In genomic region chr19:29610907-29611306, GRCm38 (mm10) we compare ENCODE assay signal across 18 mouse cellular contexts. TPM values are rescaled to one million over a fixed set of nuclear protein-coding genes. Genes with fewer than 3 reads are reported as not detected.
DNase-seq lines count a peak whose midpoint lies in the region; ATAC-seq and TF ChIP-seq lines count a peak whose summit lies in the region.
"Had no signal": no experiment of that assay in that cellular context is flagged by ENCODE, and none has a peak within 500 bp of the region (broad histone marks: within the 10 kb centered on the region; RNA-seq: fewer than 3 reads in every experiment).

No protein-coding gene starts in this region.

- intact Hi-C loops in heart, adult 2 months (cut with DNase I): no loop called here

- H3K27ac ChIP-seq in heart, embryonic 13.5 days (replicated peaks): no peak overlapping the region; the same call in 1 of the 2 replicates
- H3K27ac ChIP-seq in heart, adult 2 months: no peak overlapping the region
- H3K27ac ChIP-seq in MEL (ENCODE audit: control insufficient read depth, low read depth, low read length): no peak overlapping the region
- H3K27ac ChIP-seq in intestine, embryonic 16.5 days (ENCODE audit: low read length): 0 out of 2 replicates have a peak overlapping the region, but pooled peaks have one; percentile 17
- H3K27ac ChIP-seq in liver, postnatal 0 days (ENCODE audit: low read depth): 0 out of 2 replicates have a peak overlapping the region, but pooled peaks have one; percentile 8
- H3K27ac ChIP-seq: forebrain, embryonic 13.5 days; hindbrain, embryonic 14.5 days; lung, embryonic 15.5 days; midbrain, embryonic 13.5 days had no signal

- no peak for TF ChIP-seq CTCF in heart, adult 2 months (IDR thresholded peaks at IDR 0.05)
- no peak for TF ChIP-seq CTCF in MEL (IDR thresholded peaks at IDR 0.05 in 2 of 3, conservative IDR thresholded peaks at IDR 0.05 in 1 of 3; ENCODE audit: control insufficient read depth in 1 of 3, insufficient read depth in 1 of 3, low read depth in 2 of 3, low read length in 3 of 3, poor library complexity in 1 of 3, severe bottlenecking in 1 of 3)
- no peak for TF ChIP-seq CTCF in liver, postnatal 0 days (IDR thresholded peaks at IDR 0.05; ENCODE audit: low read depth)

- no peaks in the 10 kb centered on the region for H3K9me3 ChIP-seq in heart, embryonic 13.5 days
- H3K9me3 ChIP-seq in MEL (replicated peaks; ENCODE audit: insufficient read depth, low read length): no peaks in the 10 kb centered on the region
- H3K9me3 ChIP-seq in intestine, embryonic 16.5 days (ENCODE audit: control insufficient read depth, low read length): no peaks in the 10 kb centered on the region
- no peaks in the 10 kb centered on the region for H3K9me3 ChIP-seq in liver, postnatal 0 days (ENCODE audit: low read length)
- H3K9me3 ChIP-seq: forebrain, embryonic 13.5 days; lung, embryonic 15.5 days; midbrain, embryonic 13.5 days had no signal

- no peak for TF ChIP-seq RAD21 in MEL (IDR thresholded peaks at IDR 0.05; ENCODE audit: low read depth, low read length)

- H3K9ac ChIP-seq in heart, embryonic 13.5 days: no peak overlapping the region
- H3K9ac ChIP-seq in heart, adult 2 months (ENCODE audit: low read depth, low read length): no peak overlapping the region
- H3K9ac ChIP-seq in MEL (ENCODE audit: control insufficient read depth, low read depth, low read length, poor library complexity, severe bottlenecking): no peak overlapping the region
- H3K9ac ChIP-seq in intestine, embryonic 16.5 days (ENCODE audit: low read depth, low read length): no peak overlapping the region
- no peak overlapping the region for H3K9ac ChIP-seq in liver, postnatal 0 days (replicated peaks)
- H3K9ac ChIP-seq: forebrain, embryonic 13.5 days; hindbrain, embryonic 14.5 days; lung, embryonic 15.5 days; midbrain, embryonic 13.5 days had no signal

- no peak for DNase-seq in heart, adult 2 months
- DNase-seq in MEL (ENCODE audit: low read depth, low spot score): no peak
- no peak for DNase-seq in liver, postnatal 0 days
- DNase-seq in kidney, postnatal 10 days: no peak
- DNase-seq in urinary bladder, postnatal 25 days (ENCODE audit: low spot score): no peak
- DNase-seq: cerebellum, adult 9-10 months; kidney, adult 18-20 months; kidney, postnatal 4 days; left cerebral cortex, postnatal 4 days; thymus, adult 18-20 months had no signal

- H3K4me2 ChIP-seq in heart, embryonic 13.5 days: peak overlapping the region; percentile 27
- no peak overlapping the region for H3K4me2 ChIP-seq in intestine, embryonic 16.5 days (ENCODE audit: low read depth, low read length)
- H3K4me2 ChIP-seq in liver, postnatal 0 days (ENCODE audit: low read depth, low read length): no peak overlapping the region; the same call in 1 of the 2 replicates
- H3K4me2 ChIP-seq: forebrain, embryonic 13.5 days; hindbrain, embryonic 14.5 days; lung, embryonic 15.5 days; midbrain, embryonic 13.5 days had no signal

- 20% methylated on average over 10 of the region's 10 CpGs for WGBS in heart, embryonic 13.5 days
- 40% methylated on average over 10 of the region's 10 CpGs for WGBS in heart, adult 2 months
- WGBS in intestine, embryonic 16.5 days: 80% methylated on average over 10 of the region's 10 CpGs
- 58% methylated on average over 10 of the region's 10 CpGs for WGBS in liver, postnatal 0 days (ENCODE audit: insufficient replicate concordance)

- H3K4me3 ChIP-seq in heart, embryonic 13.5 days: no peak overlapping the region
- no peak overlapping the region for H3K4me3 ChIP-seq in heart, adult 2 months
- H3K4me3 ChIP-seq in MEL (ENCODE audit: control insufficient read depth in 1 of 2, insufficient read depth in 1 of 2, low read depth in 2 of 2, low read length in 2 of 2): no peak overlapping the region
- no peak overlapping the region for H3K4me3 ChIP-seq in intestine, embryonic 16.5 days (ENCODE audit: low read length)
- H3K4me3 ChIP-seq in liver, postnatal 0 days (ENCODE audit: low read depth, low read length): no peak overlapping the region
- H3K4me3 ChIP-seq: forebrain, embryonic 13.5 days; lung, embryonic 15.5 days; midbrain, embryonic 13.5 days had no signal

- H3K4me1 ChIP-seq in heart, embryonic 13.5 days: peaks cover 15% of the 10 kb centered on the region
- no peaks in the 10 kb centered on the region for H3K4me1 ChIP-seq in heart, adult 2 months (ENCODE audit: control insufficient read depth, insufficient read depth, low read length)
- H3K4me1 ChIP-seq in MEL (ENCODE audit: control insufficient read depth in 1 of 2, insufficient read depth in 2 of 2, low read length in 2 of 2): no peaks in the 10 kb centered on the region
- H3K4me1 ChIP-seq in intestine, embryonic 16.5 days (ENCODE audit: control insufficient read depth, insufficient read depth, low read length): no peaks in the 10 kb centered on the region
- no peaks in the 10 kb centered on the region for H3K4me1 ChIP-seq in liver, postnatal 0 days (ENCODE audit: insufficient read depth)
- H3K4me1 ChIP-seq: forebrain, embryonic 13.5 days; lung, embryonic 15.5 days; midbrain, embryonic 13.5 days had no signal

- peaks cover 44% of the 10 kb centered on the region for H3K36me3 ChIP-seq in heart, embryonic 13.5 days
- peaks cover 7% of the 10 kb centered on the region; the same call in 1 of the 2 replicates for H3K36me3 ChIP-seq in heart, adult 2 months (ENCODE audit: control insufficient read depth, insufficient read depth, low read length)
- H3K36me3 ChIP-seq in MEL (ENCODE audit: control insufficient read depth in 1 of 2, insufficient read depth in 2 of 2, low read length in 2 of 2): peaks cover 5 to 57% of the 10 kb centered on the region in 2 experiments
- 0 out of 2 replicates have a peak, but pooled peaks cover 4% of the 10 kb centered on the region for H3K36me3 ChIP-seq in intestine, embryonic 16.5 days (ENCODE audit: control insufficient read depth, insufficient read depth, low read length)
- H3K36me3 ChIP-seq in liver, postnatal 0 days (replicated peaks; ENCODE audit: insufficient read depth, low read length): peaks cover 31% of the 10 kb centered on the region

- H3K27me3 ChIP-seq in heart, embryonic 13.5 days (replicated peaks): peaks cover 70% of the 10 kb centered on the region
- no peaks in the 10 kb centered on the region for H3K27me3 ChIP-seq in heart, adult 2 months (ENCODE audit: control insufficient read depth, insufficient read depth, low read length)
- no peaks in the 10 kb centered on the region for H3K27me3 ChIP-seq in MEL (ENCODE audit: control insufficient read depth in 1 of 2, insufficient read depth in 2 of 2, low read length in 2 of 2)
- no peaks in the 10 kb centered on the region for H3K27me3 ChIP-seq in intestine, embryonic 16.5 days (replicated peaks; ENCODE audit: control insufficient read depth, insufficient read depth, low read length)
- no peaks in the 10 kb centered on the region for H3K27me3 ChIP-seq in liver, postnatal 0 days (ENCODE audit: insufficient read depth, low read length)
- H3K27me3 ChIP-seq: forebrain, embryonic 13.5 days; lung, embryonic 15.5 days; midbrain, embryonic 13.5 days; Patski had no signal

- H3K79me2 ChIP-seq in heart, adult 2 months (replicated peaks; ENCODE audit: control insufficient read depth, insufficient read depth, low read length): no peaks in the 10 kb centered on the region
- no peaks in the 10 kb centered on the region for H3K79me2 ChIP-seq in MEL (ENCODE audit: control insufficient read depth, insufficient read depth, low read length, poor library complexity)

- no peak for TF ChIP-seq EP300 in heart, adult 2 months (IDR thresholded peaks at IDR 0.05; ENCODE audit: insufficient read depth, low read depth, low read length)
- no peak for TF ChIP-seq EP300 in MEL (IDR thresholded peaks at IDR 0.05; ENCODE audit: low read depth in 1 of 2, low read length in 2 of 2)
- peak; percentile 73 for TF ChIP-seq EP300 in liver, postnatal 0 days (IDR thresholded peaks at IDR 0.05; ENCODE audit: low read depth)

- ATAC-seq in heart, embryonic 13.5 days (ENCODE audit: extremely low read depth, insufficient number of reproducible peaks, low FRiP score, low TSS enrichment): peak; percentile 68; the same call in 1 of the 2 replicates
- peak; percentile 91 for ATAC-seq in intestine, embryonic 16.5 days
- peak; percentile 73 for ATAC-seq in liver, postnatal 0 days
- no peak for ATAC-seq in monocyte, adult 5-6 weeks (replicated peaks; ENCODE audit: insufficient number of reproducible peaks, low FRiP score, low TSS enrichment, poor library complexity, severe bottlenecking)
- ATAC-seq: forebrain, embryonic 13.5 days; midbrain, embryonic 13.5 days; Patski had no signal

- no peak for TF ChIP-seq POLR2A in heart, adult 2 months (IDR thresholded peaks at IDR 0.05; ENCODE audit: insufficient read depth, low read depth, low read length)
- 0 out of 4 replicates have a peak, but pooled peaks of 1 of the 2 experiments have one; percentile 32 for TF ChIP-seq POLR2A in MEL (IDR thresholded peaks at IDR 0.05; ENCODE audit: control insufficient read depth in 1 of 2, insufficient read depth in 1 of 2, low read depth in 1 of 2, low read length in 2 of 2, poor library complexity in 1 of 2)

TF ChIP-seq in MEL, 35 proteins besides CTCF, POLR2A, EP300 and RAD21:
- TF ChIP-seq ELF1 (IDR thresholded peaks at IDR 0.05; ENCODE audit: low read depth, low read length) (no peak), NELFE (IDR thresholded peaks at IDR 0.05; ENCODE audit: low read depth, low read length) (0 out of 2 replicates have a peak, but pooled peaks have one; percentile 6)

RNA-seq across cellular contexts. Expression of gene Ermp1, which starts 37.3 kb away (rescaled TPM):
- polyA plus RNA-seq in heart, embryonic 13.5 days (2015; fragmentation: Nextera tagmentation; extraction: Ambion mirVana): 5.3 TPM in 2 replicates
- 10 to 100 TPM in 1 of 2 experiments, 1 to 10 TPM in 1; 8.9 to 10.5 TPM for total RNA-seq in heart, adult 2 months (2021)
- polyA plus RNA-seq in heart, adult 2 months (2012; rRNA removed): 6.5 and 12.0 TPM in 2 replicates
- 62.3 and 68.4 TPM in 2 replicates for total RNA-seq in MEL (2012; rRNA removed)
- polyA plus RNA-seq in MEL (2012; ENCODE audit: insufficient read depth in 1 of 2, insufficient read length in 2 of 2, low read depth in 1 of 2, low replicate concordance in 2 of 2, missing spikeins in 1 of 2): 100 to 1,000 TPM in 1 of 2 experiments, 10 to 100 TPM in 1; 82.0 to 167 TPM
- polyA plus RNA-seq in intestine, embryonic 16.5 days (2015; fragmentation: Nextera tagmentation; extraction: Ambion mirVana): 7.5 and 8.7 TPM in 2 replicates
- 4.1 and 4.3 TPM in 2 replicates for polyA plus RNA-seq in liver, postnatal 0 days (2015; fragmentation: Nextera tagmentation; extraction: Ambion mirVana)
- 20.6 to 41.9 TPM (median 30.2 TPM) in 3 replicates for total RNA-seq in monocyte, adult 5-6 weeks (2017)

Comparison
In these comparisons a context has a peak if more than half of its experiments do, and no peak if none do; other contexts are left out.
1. H3K27ac ChIP-seq: peak in intestine, embryonic 16.5 days (single experiment) and liver, postnatal 0 days (single experiment); none in heart, embryonic 13.5 days (single experiment), heart, adult 2 months (single experiment) and MEL (single experiment).